Mouse (Mus musculus) layer of hippocampus, postnatal 14 days (tissue): ENCODE results near the gene Scamp2. TPM values are rescaled to one million over a fixed set of nuclear protein-coding genes. Genes with fewer than 3 reads are reported as not detected.

Experiments
- DNase-seq, 2 experiments: peaks; one replicate each; pipeline ENCODE4 v3.0.0; 2021 to 2022; ENCODE audit warnings: low spot score in 2 of 2, mixed read lengths in 1 of 2
- total RNA-seq, 2 experiments: library from RNA; stranded (reverse); gene quantifications; 2 replicates each; pipeline ENCODE4 v1.2.3; 2021

Gene Scamp2
- total RNA-seq, 2 experiments from 2014 or later: 26.6 to 28.0 TPM

- DNase-seq: no peak
Observed at GRCm38 (mm10) chr9:57625674-57626500, 65.1 kb downstream of the Scamp2 start.

- DNase-seq: no peak
Observed at GRCm38 (mm10) chr9:57627191-57627590, 66.4 kb downstream of the Scamp2 start.

GRCm38 (mm10) chr9:57627892-57628291, 67.1 kb downstream of the Scamp2 start:
- DNase-seq: no peak

GRCm38 (mm10) chr9:57628717-57629116, 68.0 kb downstream of the Scamp2 start:
- DNase-seq: no peak

- peak; percentile 77 to 82 for DNase-seq
Observed at GRCm38 (mm10) chr9:57629118-57629874, 68.6 kb downstream of the Scamp2 start.

- peak in 1 of 2 experiments; percentile 52 for DNase-seq
Observed at GRCm38 (mm10) chr9:57633481-57634024, 72.8 kb downstream of the Scamp2 start.

GRCm38 (mm10) chr9:57637272-57637671, 76.5 kb downstream of the Scamp2 start:
- no peak for DNase-seq

- DNase-seq: no peak
Observed at GRCm38 (mm10) chr9:57637741-57638322, 77.1 kb downstream of the Scamp2 start.

Other genes with a start within 250 kb of the Scamp2 start
- gene Ppcdc, start 120.8 kb upstream of the Scamp2 start, total RNA-seq: 10 to 100 TPM; 14.3 to 15.6 TPM
- gene Scamp5, start 92.9 kb upstream of the Scamp2 start, total RNA-seq: 100 to 1,000 TPM; 439 to 441 TPM
- gene Rpp25, start 56.9 kb upstream of the Scamp2 start, total RNA-seq: 10 to 100 TPM in 1 of 2 experiments, 1 to 10 TPM in 1; 8.0 to 12.2 TPM
- 100 to 1,000 TPM; 465 to 477 TPM for gene Cox5a, start 39.7 kb upstream of the Scamp2 start, total RNA-seq
- 10 to 100 TPM; 20.9 to 23.4 TPM for gene Fam219b, start 23.4 kb upstream of the Scamp2 start, total RNA-seq
- 10 to 100 TPM; 71.3 to 78.8 TPM for gene Mpi, start 8.2 kb upstream of the Scamp2 start, total RNA-seq
- gene Ulk3, start 28.5 kb downstream of the Scamp2 start, total RNA-seq: 10 to 100 TPM; 24.1 to 24.5 TPM
- 1 to 10 TPM; 2.4 to 3.2 TPM for gene Cplx3, start 45.3 kb downstream of the Scamp2 start, total RNA-seq
- not detected for gene Lman1l, start 59.8 kb downstream of the Scamp2 start, total RNA-seq
- gene Csk, start 92.7 kb downstream of the Scamp2 start, total RNA-seq: 10 to 100 TPM; 41.6 to 49.5 TPM
- not detected for gene Cyp1a2, start 122.8 kb downstream of the Scamp2 start, total RNA-seq
- under 1 TPM; 0.14 to 0.28 TPM for gene Cyp1a1, start 127.0 kb downstream of the Scamp2 start, total RNA-seq
- gene Edc3, start 147.6 kb downstream of the Scamp2 start, total RNA-seq: 10 to 100 TPM; 12.8 to 14.2 TPM
- gene Clk3, start 204.9 kb downstream of the Scamp2 start, total RNA-seq: 10 to 100 TPM; 65.6 to 82.9 TPM